Mouse (Mus musculus) spleen, postnatal 0 days (tissue): ENCODE data around the gene Npas2. TPM values are rescaled to one million over a fixed set of nuclear protein-coding genes. Genes with fewer than 3 reads are reported as not detected.

ENCODE experiments used
- polyA plus RNA-seq: library from polyadenylated mRNA; unstranded; fragments of >200 nt; fragmentation: Nextera tagmentation; extraction: Ambion mirVana; gene quantifications from 2 replicates; pipeline ENCODE4 v1.2.1, GENCODE M21; 2015

Gene Npas2
- polyA plus RNA-seq = 0.08 and 0.18 TPM in 2 replicates

DNA sequence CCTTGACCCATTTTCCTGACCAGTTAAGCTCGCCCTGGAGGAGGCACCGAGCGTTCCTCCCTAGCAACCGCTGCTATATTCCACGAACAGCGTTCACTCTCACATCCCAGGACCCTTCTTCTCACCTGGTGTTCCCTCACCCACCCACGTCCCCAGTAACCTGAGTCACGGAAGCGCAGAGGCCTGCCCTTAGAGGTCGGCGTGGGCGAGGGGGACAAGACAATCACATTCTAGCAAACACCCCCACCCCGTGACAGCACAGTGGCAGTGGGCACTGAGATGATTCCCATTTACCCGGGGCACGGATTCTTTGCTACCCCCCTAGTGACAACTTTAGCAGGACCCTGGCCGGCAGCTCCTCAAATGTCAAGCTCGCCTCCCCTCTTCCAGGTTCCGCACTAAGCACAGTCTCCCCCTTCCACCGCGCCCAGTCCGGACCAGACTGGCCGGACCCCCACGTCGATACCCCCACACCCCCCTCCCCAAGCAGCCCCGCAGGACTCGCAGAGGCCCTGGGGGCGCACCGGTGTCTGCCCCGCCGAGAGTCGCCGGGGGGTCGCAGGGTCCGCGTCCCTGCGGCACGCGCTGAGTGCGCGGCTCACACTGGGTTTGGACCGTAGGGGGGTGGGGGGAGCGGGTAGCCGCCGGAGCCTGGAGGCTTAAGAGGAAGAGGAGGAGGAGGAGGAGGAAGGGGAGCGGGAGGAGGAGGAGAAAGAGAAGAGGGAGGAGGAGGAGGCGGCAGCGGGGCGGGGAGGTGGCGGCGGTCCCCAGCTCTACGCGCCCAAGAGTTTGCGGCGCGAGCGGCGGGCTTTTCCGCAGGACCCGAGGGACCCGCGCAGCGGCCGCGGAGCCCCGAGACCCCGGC is at the start of gene Npas2:
Npas2 (plus strand) TSS at position 735 of the 865 bp plus-strand sequence.

DNA sequence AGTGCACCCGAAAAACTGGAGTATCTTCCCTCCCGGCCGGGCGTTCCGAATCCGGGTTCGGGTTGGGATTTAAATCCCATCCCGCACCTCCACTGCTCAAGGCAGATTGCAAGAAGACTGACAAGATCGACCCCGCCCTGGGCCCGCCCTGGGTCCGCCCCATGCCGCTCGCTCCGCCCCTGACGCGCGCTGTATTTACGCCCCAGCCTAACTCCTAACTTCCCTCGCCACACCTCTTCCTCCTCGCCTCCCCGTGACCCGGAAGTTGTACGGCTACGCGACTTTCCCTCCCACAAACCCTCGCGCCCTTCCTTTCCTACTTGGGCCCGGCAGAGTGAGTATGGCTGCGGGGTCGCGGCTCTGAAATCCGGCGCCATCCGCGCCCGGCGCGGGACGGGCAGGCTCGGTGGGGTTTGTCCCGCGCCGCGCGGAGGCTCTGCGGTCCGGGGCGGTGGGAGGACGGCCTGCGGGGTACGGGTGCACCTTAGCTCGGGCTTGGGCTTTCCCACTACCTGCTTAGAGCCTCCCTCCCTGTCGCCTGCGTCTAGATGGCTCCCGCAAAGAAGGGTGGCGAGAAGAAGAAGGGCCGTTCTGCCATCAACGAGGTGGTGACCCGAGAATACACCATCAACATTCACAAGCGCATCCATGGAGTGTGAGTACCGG is 174.2 kb downstream of the Npas2 start, which contains the start of gene Rpl31:
Rpl31 (plus strand) TSS at position 242 of the 666 bp plus-strand sequence.

Other genes starting within 250 kb of the Npas2 start
- 63.8 and 73.8 TPM in 2 replicates for gene Pdcl3, start 208.1 kb upstream of the Npas2 start, polyA plus RNA-seq
- gene Rpl31, start 174.1 kb downstream of the Npas2 start, polyA plus RNA-seq = 601 and 632 TPM in 2 replicates